Comparison of ENCODE assay signal across 9 mouse cellular contexts in the genomic region with DNA sequence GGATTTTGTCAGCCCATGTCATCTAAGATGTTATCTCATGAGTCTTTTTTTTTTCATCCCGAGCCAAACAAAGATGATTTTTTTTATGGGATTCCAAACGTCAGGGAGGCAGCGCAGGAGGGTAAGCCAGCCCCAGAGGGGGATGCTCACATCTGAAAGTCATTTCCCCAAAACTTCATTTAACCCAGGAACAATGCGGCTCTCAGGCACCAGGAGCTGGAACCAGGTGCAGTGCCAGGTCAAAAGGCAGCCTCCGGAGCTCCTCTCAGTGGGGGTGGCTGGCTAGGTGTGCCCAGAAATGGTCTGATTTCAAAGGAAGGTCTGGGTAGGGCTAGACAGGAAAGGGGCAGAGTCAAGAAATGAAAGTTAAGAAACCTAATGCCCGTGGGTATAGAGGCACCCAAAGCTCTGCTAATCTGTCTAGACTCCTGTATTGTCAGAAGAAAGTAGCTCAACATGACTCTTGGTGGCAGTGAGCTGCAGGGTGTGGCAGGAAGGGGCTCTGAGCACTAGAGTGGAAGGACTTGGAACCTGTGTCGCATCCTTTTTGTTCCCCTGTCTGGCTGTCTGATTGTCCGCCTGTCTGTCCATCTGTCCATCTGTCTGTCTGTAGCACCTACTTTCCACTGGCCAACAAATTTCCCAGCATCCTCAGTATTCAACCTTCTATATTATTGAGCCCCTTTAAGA.
A peak's percentile ranks its signal among the peaks of the same experiment; 100 is the strongest.
DNase-seq lines count a peak whose midpoint lies in the region; ATAC-seq and TF ChIP-seq lines count a peak whose summit lies in the region.
"Had no signal": no experiment of that assay in that cellular context is flagged by ENCODE, and none has a peak within 500 bp of the region (broad histone marks: within the 10 kb centered on the region; RNA-seq: fewer than 3 reads in every experiment).

No protein-coding gene starts in this region.

- no peak for DNase-seq in lung, embryonic 14.5 days
- no peak for DNase-seq in lung, postnatal 10 days
- peak; percentile 69 for DNase-seq in embryonic facial prominence, embryonic 14.5 days (ENCODE audit: low spot score)
- DNase-seq in kidney, adult 8-10 months, result peak; percentile 17 to 41
- DNase-seq in gastrocnemius, postnatal 4 days (ENCODE audit: low spot score in 2 of 2), result no peak
- no peak for DNase-seq in thymus, postnatal 36 days

- no peaks in the 10 kb centered on the region for H3K36me3 ChIP-seq in lung, embryonic 14.5 days (ENCODE audit: insufficient read depth)
- no peaks in the 10 kb centered on the region for H3K36me3 ChIP-seq in embryonic facial prominence, embryonic 14.5 days (ENCODE audit: control insufficient read depth, insufficient read depth, low read length)
- H3K36me3 ChIP-seq in neural tube, embryonic 12.5 days, result no peaks in the 10 kb centered on the region

- 0 out of 2 replicates have a peak, but pooled peaks have one; percentile 10 for ATAC-seq in lung, embryonic 14.5 days (ENCODE audit: insufficient read depth)
- ATAC-seq in embryonic facial prominence, embryonic 14.5 days (ENCODE audit: low read depth), result peak; percentile 24; the same call in 1 of the 2 replicates
- ATAC-seq in neural tube, embryonic 12.5 days (ENCODE audit: low FRiP score, low read depth), result no peak
- ATAC-seq in erythroid progenitor cell, adult 5-6 weeks (replicated peaks; ENCODE audit: low FRiP score, poor library complexity, severe bottlenecking), result no peak

- no peak overlapping the region for H3K4me3 ChIP-seq in lung, embryonic 14.5 days (ENCODE audit: low read depth, low read length)
- H3K4me3 ChIP-seq in embryonic facial prominence, embryonic 14.5 days (ENCODE audit: low read depth, low read length), result peak overlapping the region; percentile 3; the same call in 1 of the 2 replicates
- no peak overlapping the region for H3K4me3 ChIP-seq in neural tube, embryonic 12.5 days

- H3K9ac ChIP-seq in lung, embryonic 14.5 days, result no peak overlapping the region
- 0 out of 2 replicates have a peak overlapping the region, but pooled peaks have one; percentile 30 for H3K9ac ChIP-seq in embryonic facial prominence, embryonic 14.5 days (ENCODE audit: low read depth, low read length)
- no peak overlapping the region for H3K9ac ChIP-seq in neural tube, embryonic 12.5 days

- H3K4me1 ChIP-seq in lung, embryonic 14.5 days (ENCODE audit: insufficient read depth), result peaks cover 20% of the 10 kb centered on the region
- peaks cover 37% of the 10 kb centered on the region for H3K4me1 ChIP-seq in embryonic facial prominence, embryonic 14.5 days (ENCODE audit: control insufficient read depth, insufficient read depth, low read length)
- peaks cover 30% of the 10 kb centered on the region for H3K4me1 ChIP-seq in neural tube, embryonic 12.5 days

- no peaks in the 10 kb centered on the region for H3K9me3 ChIP-seq in lung, embryonic 14.5 days (ENCODE audit: low read depth, low read length)
- no peaks in the 10 kb centered on the region for H3K9me3 ChIP-seq in embryonic facial prominence, embryonic 14.5 days (ENCODE audit: control insufficient read depth, low read length)
- no peaks in the 10 kb centered on the region for H3K9me3 ChIP-seq in neural tube, embryonic 12.5 days

- H3K27me3 ChIP-seq in lung, embryonic 14.5 days (ENCODE audit: insufficient read depth, low read length), result no peaks in the 10 kb centered on the region
- H3K27me3 ChIP-seq in embryonic facial prominence, embryonic 14.5 days (replicated peaks; ENCODE audit: control insufficient read depth, insufficient read depth, low read length), result no peaks in the 10 kb centered on the region
- no peaks in the 10 kb centered on the region for H3K27me3 ChIP-seq in neural tube, embryonic 12.5 days (replicated peaks)

- peak overlapping the region; percentile 38; the same call in 1 of the 2 replicates for H3K4me2 ChIP-seq in lung, embryonic 14.5 days
- peak overlapping the region; percentile 44 for H3K4me2 ChIP-seq in embryonic facial prominence, embryonic 14.5 days (ENCODE audit: low read depth, low read length)
- H3K4me2 ChIP-seq in neural tube, embryonic 12.5 days (replicated peaks), result peak overlapping the region; percentile 46

- no peak overlapping the region for H3K27ac ChIP-seq in lung, embryonic 14.5 days (ENCODE audit: low read depth)
- peak overlapping the region; percentile 65 for H3K27ac ChIP-seq in embryonic facial prominence, embryonic 14.5 days (replicated peaks; ENCODE audit: low read depth, low read length)
- H3K27ac ChIP-seq in neural tube, embryonic 12.5 days, result no peak overlapping the region
- H3K27ac ChIP-seq: macrophage had no signal

- TF ChIP-seq CTCF in lung, embryonic 14.5 days (IDR thresholded peaks at IDR 0.05; ENCODE audit: low read depth), result no peak

- 29% methylated on average over 8 of the region's 8 CpGs for WGBS in lung, embryonic 14.5 days
- WGBS in embryonic facial prominence, embryonic 14.5 days, result 12% methylated on average over 8 of the region's 8 CpGs
- WGBS in neural tube, embryonic 12.5 days, result 25% methylated on average over 8 of the region's 8 CpGs

Comparison
In these comparisons a context has a peak if more than half of its experiments do, and no peak if none do; other contexts are left out.
1. ATAC-seq: peak in lung, embryonic 14.5 days (single experiment) and embryonic facial prominence, embryonic 14.5 days (single experiment); none in neural tube, embryonic 12.5 days (single experiment) and erythroid progenitor cell, adult 5-6 weeks (single experiment).
2. DNase-seq: peak in embryonic facial prominence, embryonic 14.5 days (single experiment) and kidney, adult 8-10 months (2 of 2); none in lung, embryonic 14.5 days (single experiment), lung, postnatal 10 days (single experiment), gastrocnemius, postnatal 4 days (0 of 2) and thymus, postnatal 36 days (0 of 2).
3. Peak in every context shown above with its lines, with median percentiles within 50 percentile points of each other: H3K4me2 ChIP-seq.